Mouse (Mus musculus): ENCODE data around the gene Limk1. TPM values are rescaled to one million over a fixed set of nuclear protein-coding genes. Genes with fewer than 3 reads are reported as not detected.
A peak's percentile ranks its signal among the peaks of the same experiment; 100 is the strongest.

Limk1 gene
- polyA plus RNA-seq, 1 experiment from 2014 or later: 20.9 TPM

GRCm38 (mm10) chr5:134644643-134645118 lies 43.7 kb downstream of the Limk1 start:
- no peak for ATAC-seq (ENCODE audit: low FRiP score)
- WGBS: 77% methylated on average over 8 of the region's 8 CpGs
- H3K4me1 ChIP-seq: peaks cover 2% of the 10 kb centered on the region
- no peaks in the 10 kb centered on the region for H3K27me3 ChIP-seq
- no peaks in the 10 kb centered on the region for H3K9me3 ChIP-seq (replicated peaks)
- no peak overlapping the region for H3K4me2 ChIP-seq (replicated peaks)
- no peak overlapping the region for H3K27ac ChIP-seq
- no peak overlapping the region for H3K4me3 ChIP-seq
- no peaks in the 10 kb centered on the region for H3K36me3 ChIP-seq
- H3K9ac ChIP-seq: no peak overlapping the region

GRCm38 (mm10) chr5:134644121-134644520 lies 44.3 kb downstream of the Limk1 start:
- Histone ChIP-seq H3K27me3 (no peaks in the 10 kb centered on the region), H3K36me3 (no peaks in the 10 kb centered on the region), H3K27ac (no peak overlapping the region), H3K9me3 (replicated peaks) (no peaks in the 10 kb centered on the region), H3K4me2 (replicated peaks) (no peak overlapping the region), H3K9ac (no peak overlapping the region), H3K4me3 (no peak overlapping the region), H3K4me1 (peaks cover 4% of the 10 kb centered on the region)
- WGBS: 84% methylated on average over 1 of the region's 1 CpGs
- no peak for ATAC-seq (ENCODE audit: low FRiP score)

GRCm38 (mm10) chr5:134640371-134640770 lies 48.0 kb downstream of the Limk1 start:
- WGBS: 96% methylated on average over 3 of the region's 3 CpGs
- H3K4me1 ChIP-seq: peaks cover 11% of the 10 kb centered on the region
- no peak overlapping the region for H3K27ac ChIP-seq
- no peak overlapping the region for H3K4me2 ChIP-seq (replicated peaks)
- H3K27me3 ChIP-seq: no peaks in the 10 kb centered on the region
- H3K36me3 ChIP-seq: peaks cover 13% of the 10 kb centered on the region
- no peak overlapping the region for H3K9ac ChIP-seq
- no peaks in the 10 kb centered on the region for H3K9me3 ChIP-seq (replicated peaks)
- ATAC-seq (ENCODE audit: low FRiP score): no peak
- no peak overlapping the region for H3K4me3 ChIP-seq

GRCm38 (mm10) chr5:134639269-134639682 lies 49.1 kb downstream of the Limk1 start, which contains the start of gene Eif4h:
TSS of gene Eif4h (minus strand) at chr5:134639490.
- peak within 1 kb of the TSS; percentile 67 for H3K4me2 ChIP-seq (replicated peaks)
- no peaks in the 10 kb centered on the region for H3K9me3 ChIP-seq (replicated peaks)
- H3K36me3 ChIP-seq: peaks cover 22% of the 10 kb centered on the region
- peak within 1 kb of the TSS; percentile 99 for H3K4me3 ChIP-seq
- no peaks in the 10 kb centered on the region for H3K27me3 ChIP-seq
- whole genome bisulfite sequencing: under 1% methylated on average over 50 of the region's 52 CpGs
- peak within 1 kb of the TSS; percentile 97 for H3K27ac ChIP-seq
- H3K4me1 ChIP-seq: peaks cover 11% of the 10 kb centered on the region
- peak within 1 kb of the TSS; percentile 99 for H3K9ac ChIP-seq
- peak; percentile 94 for ATAC-seq (ENCODE audit: low FRiP score)

GRCm38 (mm10) chr5:134638461-134639268 lies 49.7 kb downstream of the Limk1 start:
- peak; percentile 80 for ATAC-seq (ENCODE audit: low FRiP score)
- Histone ChIP-seq H3K9me3 (replicated peaks) (no peaks in the 10 kb centered on the region), H3K27ac (peak overlapping the region; percentile 97), H3K4me3 (peak overlapping the region; percentile 99), H3K4me2 (replicated peaks) (peak overlapping the region; percentile 67), H3K4me1 (peaks cover 11% of the 10 kb centered on the region), H3K27me3 (no peaks in the 10 kb centered on the region), H3K9ac (peak overlapping the region; percentile 99), H3K36me3 (peaks cover 24% of the 10 kb centered on the region)
- under 1% methylated on average over 45 of the region's 85 CpGs for WGBS

- H3K4me3 ChIP-seq: peak overlapping the region; percentile 99
- peak overlapping the region; percentile 67 for H3K4me2 ChIP-seq (replicated peaks)
- no peak overlapping the region; the same call in 1 of the 2 replicates for H3K27ac ChIP-seq
- ATAC-seq (ENCODE audit: low FRiP score): no peak
- H3K4me1 ChIP-seq: peaks cover 18% of the 10 kb centered on the region
- WGBS: 38% methylated on average over 5 of the region's 5 CpGs
- H3K9me3 ChIP-seq (replicated peaks): no peaks in the 10 kb centered on the region
- peak overlapping the region; percentile 99 for H3K9ac ChIP-seq
- H3K36me3 ChIP-seq: peaks cover 25% of the 10 kb centered on the region
- H3K27me3 ChIP-seq: no peaks in the 10 kb centered on the region
Observed at GRCm38 (mm10) chr5:134637820-134638367, 50.5 kb downstream of the Limk1 start.

- Histone ChIP-seq H3K9ac (no peak overlapping the region), H3K36me3 (peaks cover 42% of the 10 kb centered on the region), H3K27me3 (no peaks in the 10 kb centered on the region), H3K27ac (no peak overlapping the region), H3K9me3 (replicated peaks) (no peaks in the 10 kb centered on the region), H3K4me3 (no peak overlapping the region), H3K4me1 (peaks cover 14% of the 10 kb centered on the region), H3K4me2 (replicated peaks) (no peak overlapping the region)
- no peak for ATAC-seq (ENCODE audit: low FRiP score)
- WGBS: 59% methylated on average over 2 of the region's 2 CpGs
Observed at GRCm38 (mm10) chr5:134632841-134633240, 55.6 kb downstream of the Limk1 start.

GRCm38 (mm10) chr5:134630835-134631234 lies 57.6 kb downstream of the Limk1 start:
- Histone ChIP-seq H3K36me3 (peaks cover 53% of the 10 kb centered on the region), H3K9ac (no peak overlapping the region), H3K4me2 (replicated peaks) (no peak overlapping the region), H3K9me3 (replicated peaks) (no peaks in the 10 kb centered on the region), H3K4me1 (peaks cover 8% of the 10 kb centered on the region; the same call in 1 of the 2 replicates), H3K27me3 (no peaks in the 10 kb centered on the region), H3K4me3 (no peak overlapping the region), H3K27ac (no peak overlapping the region)
- no peak for ATAC-seq (ENCODE audit: low FRiP score)

- Histone ChIP-seq H3K9me3 (replicated peaks) (no peaks in the 10 kb centered on the region), H3K4me3 (no peak overlapping the region), H3K27ac (no peak overlapping the region), H3K9ac (no peak overlapping the region), H3K4me2 (replicated peaks) (no peak overlapping the region), H3K27me3 (no peaks in the 10 kb centered on the region), H3K36me3 (peaks cover 56% of the 10 kb centered on the region), H3K4me1 (peaks cover 8% of the 10 kb centered on the region; the same call in 1 of the 2 replicates)
- no peak for ATAC-seq (ENCODE audit: low FRiP score)
- WGBS: 89% methylated on average over 4 of the region's 4 CpGs
Observed at GRCm38 (mm10) chr5:134629508-134629907, 58.9 kb downstream of the Limk1 start.

- ATAC-seq (ENCODE audit: low FRiP score): no peak
Observed at GRCm38 (mm10) chr5:134622069-134622468, 66.3 kb downstream of the Limk1 start.

GRCm38 (mm10) chr5:134621099-134621640 lies 67.2 kb downstream of the Limk1 start:
- Histone ChIP-seq H3K27ac (no peak overlapping the region), H3K4me2 (replicated peaks) (no peak overlapping the region), H3K9me3 (replicated peaks) (no peaks in the 10 kb centered on the region), H3K4me1 (no peaks in the 10 kb centered on the region), H3K27me3 (no peaks in the 10 kb centered on the region), H3K36me3 (peaks cover 93% of the 10 kb centered on the region), H3K4me3 (no peak overlapping the region), H3K9ac (no peak overlapping the region)
- ATAC-seq (ENCODE audit: low FRiP score): no peak
- 92% methylated on average over 16 of the region's 16 CpGs for WGBS

More at GRCm38 (mm10) chr5:134622069-134622468, 66.3 kb downstream of the Limk1 start:
- no peak overlapping the region for H3K9ac ChIP-seq
- H3K4me2 ChIP-seq (replicated peaks): no peak overlapping the region
- H3K9me3 ChIP-seq (replicated peaks): no peaks in the 10 kb centered on the region
- peaks cover 97% of the 10 kb centered on the region for H3K36me3 ChIP-seq
- no peaks in the 10 kb centered on the region for H3K27me3 ChIP-seq
- 86% methylated on average over 2 of the region's 2 CpGs for WGBS
- no peak overlapping the region for H3K4me3 ChIP-seq
- H3K27ac ChIP-seq: no peak overlapping the region
- no peaks in the 10 kb centered on the region for H3K4me1 ChIP-seq

GRCm38 (mm10) chr5:134620457-134620856 lies 67.9 kb downstream of the Limk1 start:
- Histone ChIP-seq H3K4me3 (no peak overlapping the region), H3K27me3 (no peaks in the 10 kb centered on the region), H3K27ac (no peak overlapping the region), H3K4me2 (replicated peaks) (no peak overlapping the region), H3K36me3 (peaks cover 86% of the 10 kb centered on the region), H3K9me3 (replicated peaks) (no peaks in the 10 kb centered on the region), H3K9ac (no peak overlapping the region), H3K4me1 (no peaks in the 10 kb centered on the region)
- WGBS: 94% methylated on average over 9 of the region's 9 CpGs
- no peak for ATAC-seq (ENCODE audit: low FRiP score)

Data from hindbrain, embryonic 12.5 days (tissue).